Mouse (Mus musculus): ENCODE data around the gene Olfr157.

DNA sequence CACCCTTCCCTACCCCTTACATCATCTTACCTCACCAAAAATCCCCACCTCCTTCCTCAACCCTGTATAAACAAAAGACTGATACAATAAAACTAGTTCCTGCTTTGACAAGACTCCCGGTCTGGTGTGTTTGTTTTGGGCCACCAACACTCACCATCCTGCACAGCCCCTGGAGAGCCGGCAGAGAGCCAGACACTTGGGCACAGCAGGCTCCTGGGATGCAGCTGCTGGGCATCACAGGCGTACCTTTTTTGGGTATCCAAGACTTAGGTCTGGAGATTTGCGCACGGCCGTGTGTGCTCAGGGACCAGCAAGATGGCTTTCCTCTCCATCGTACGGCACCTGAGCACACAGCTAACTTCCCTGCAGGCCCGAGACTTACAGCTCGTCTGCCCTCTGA is 19.9 kb upstream of the Olfr157 start:
- TF ChIP-seq CTCF (IDR thresholded peaks at IDR 0.05; ENCODE audit: control insufficient read depth, insufficient read depth, insufficient replicate concordance, low read depth, low read length) (no peak), POLR2A (IDR thresholded peaks at IDR 0.05; ENCODE audit: control insufficient read depth, low read depth, low read length) (no peak)

Data from testis, adult 2 months (tissue).